Mouse (Mus musculus) CD4-positive, CD25-positive, alpha-beta regulatory T cell, adult 4 months (primary cell): ENCODE data around the gene Rmdn3. TPM values are rescaled to one million over a fixed set of nuclear protein-coding genes. Genes with fewer than 3 reads are reported as not detected.

ENCODE experiments used
- ATAC-seq: one replicate; pipeline ENCODE4 v1.8.0; 2017
- polyA plus RNA-seq, 2 experiments: library from polyadenylated mRNA; unstranded; fragments of 100-300 nt; shearing (Covaris generic); gene quantifications; one replicate each; pipeline ENCODE4 v1.2.1; 2017

Rmdn3 gene
- polyA plus RNA-seq, 2 experiments from 2014 or later = 15.9 to 20.8 TPM

DNA sequence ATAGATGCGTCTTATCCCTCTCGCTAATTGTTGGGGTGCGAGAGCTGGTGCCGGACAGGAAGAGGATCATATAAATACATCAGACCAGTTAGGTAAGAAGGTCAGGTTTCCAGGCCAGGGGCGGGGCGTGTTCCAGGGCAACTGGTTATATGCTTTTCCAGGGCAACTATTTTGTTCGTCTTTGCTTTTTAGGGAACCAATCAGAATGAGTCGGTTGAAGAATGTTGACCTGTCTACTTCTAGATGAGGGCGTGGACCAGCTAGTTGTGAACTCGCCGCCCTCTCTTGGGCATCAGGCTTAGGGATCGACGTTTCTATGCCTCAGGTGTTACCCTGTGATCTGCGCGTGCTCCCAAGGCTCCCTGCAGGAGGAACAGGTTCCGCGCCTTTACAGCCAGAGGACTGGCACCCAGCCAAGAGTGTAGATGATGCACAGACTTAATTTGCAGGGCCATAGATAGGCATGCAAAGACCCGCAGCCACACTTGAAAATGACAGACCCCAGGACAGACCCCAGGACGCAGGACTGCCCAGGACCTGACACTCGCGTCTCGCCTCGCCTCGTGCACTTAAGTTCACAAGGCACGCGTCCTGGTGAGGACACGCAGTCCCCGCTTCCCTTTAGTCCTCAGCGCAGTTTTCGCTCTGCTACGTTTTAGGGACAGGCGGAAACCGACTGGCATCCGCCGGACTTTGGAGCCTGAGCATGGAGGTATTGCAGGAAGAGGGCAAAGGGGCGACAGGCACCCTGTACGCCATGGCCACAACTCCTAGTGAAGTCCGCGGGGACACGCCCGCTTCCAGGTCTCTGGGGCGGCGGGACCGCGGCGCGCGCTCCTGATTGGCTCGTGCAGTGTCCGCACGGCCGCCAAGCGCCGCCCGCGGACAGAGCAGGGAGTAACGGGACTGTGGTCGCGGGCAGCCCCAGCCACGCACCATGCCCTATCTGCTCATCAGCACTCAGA lies 10.3 kb upstream of the Rmdn3 start, which contains the start of gene Gchfr:
Gene Gchfr, plus strand, starts transcription at position 873 of the 965 bp plus-strand sequence.
- peak; percentile 63 for ATAC-seq

GRCm38 (mm10) chr2:119165401-119165800 lies 8.6 kb upstream of the Rmdn3 start:
- ATAC-seq = no peak

- ATAC-seq = no peak
These were observed 7.2 kb upstream of the Rmdn3 start for GRCm38 (mm10) chr2:119163999-119164398.

DNA sequence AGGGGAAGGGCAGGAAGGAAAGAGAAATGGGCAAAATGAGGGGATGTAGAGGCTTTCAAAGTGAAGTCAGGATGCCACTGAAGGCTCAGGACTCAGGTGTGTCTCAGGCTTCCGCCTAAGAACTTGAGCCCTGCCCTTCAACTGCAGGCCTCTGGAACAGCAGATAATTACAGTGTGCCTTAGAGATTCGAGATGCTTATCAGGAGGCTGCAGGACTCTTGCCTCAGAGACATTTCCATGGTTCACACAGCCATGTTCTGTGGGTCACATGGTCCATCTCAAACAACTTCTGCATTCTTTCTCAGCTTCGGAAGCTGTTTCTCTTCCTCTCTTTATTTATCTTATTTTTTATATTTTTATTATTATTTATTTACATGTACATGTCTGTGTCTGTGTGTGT lies 6.3 kb upstream of the Rmdn3 start:
- ATAC-seq = no peak

DNA sequence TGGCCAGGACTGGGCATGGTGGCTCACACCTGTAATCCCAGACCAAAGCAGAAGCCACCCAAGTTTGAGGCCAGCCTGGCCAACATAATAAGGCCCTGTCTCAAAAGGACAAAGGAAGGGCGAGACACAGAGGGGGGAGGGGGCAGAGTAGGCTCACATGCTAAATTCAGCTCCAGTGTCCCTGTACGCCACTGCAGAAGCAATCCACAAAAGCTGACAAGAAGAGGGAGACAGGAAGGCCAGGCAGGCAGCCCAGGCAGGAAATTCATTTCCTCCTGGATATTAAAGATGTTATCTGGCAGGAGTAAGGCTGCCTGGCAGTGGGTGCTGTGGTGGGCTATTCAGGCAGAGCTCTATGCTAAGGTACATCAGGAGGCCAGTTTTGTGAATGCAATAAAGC lies 4.4 kb upstream of the Rmdn3 start:
- no peak for ATAC-seq

DNA sequence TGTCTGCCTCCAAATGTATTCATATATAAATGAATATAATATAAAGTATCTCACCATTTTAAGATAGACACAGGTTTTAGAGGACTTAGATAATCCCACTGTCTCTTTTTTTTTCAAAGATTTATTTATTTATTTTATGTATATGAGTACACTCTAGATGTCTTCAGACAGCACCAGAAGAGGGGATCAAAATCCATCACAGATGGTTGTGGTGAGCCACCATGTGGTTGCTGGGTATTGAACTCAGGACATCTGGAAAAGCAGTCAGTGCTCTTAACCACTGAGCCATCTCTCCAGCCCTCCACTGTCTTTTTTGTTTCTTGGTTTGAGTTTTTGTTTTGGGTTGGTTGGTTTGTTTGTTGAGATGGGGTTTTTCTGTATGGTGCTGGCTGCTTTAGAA lies 1.0 kb upstream of the Rmdn3 start:
- no peak for ATAC-seq

DNA sequence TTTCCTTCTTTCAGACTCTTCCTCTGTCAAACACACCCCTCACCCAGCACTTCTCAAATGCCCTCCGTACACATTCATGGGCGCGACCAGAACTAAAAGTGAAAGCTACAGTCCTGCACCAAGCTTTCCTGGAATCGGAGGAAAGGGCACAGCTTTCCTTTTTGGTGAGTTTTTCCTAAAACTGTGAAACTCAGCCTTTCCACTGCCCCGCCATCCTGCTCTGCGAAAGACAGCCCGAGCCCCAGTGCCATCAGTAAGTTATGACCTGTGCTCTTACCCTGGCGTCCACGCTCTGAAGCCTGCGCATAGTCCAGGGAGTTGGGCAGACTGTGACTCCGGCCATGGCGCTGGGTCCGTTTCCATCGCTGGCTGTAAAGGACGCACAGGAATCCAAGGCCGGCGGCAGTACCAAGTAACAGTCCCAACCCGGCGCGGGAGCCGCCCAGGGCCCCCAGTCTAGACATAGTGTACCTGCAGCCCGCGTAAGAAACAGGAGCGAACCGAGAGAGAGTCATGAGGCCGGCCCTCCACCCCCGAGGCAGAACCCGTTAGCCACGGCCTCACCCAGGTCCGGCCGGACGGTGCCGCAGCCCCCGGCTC lies 653 bp downstream of the Rmdn3 start:
- ATAC-seq = peak; percentile 35

GRCm38 (mm10) chr2:119155388-119155787 lies 1.4 kb downstream of the Rmdn3 start:
- no peak for ATAC-seq

DNA sequence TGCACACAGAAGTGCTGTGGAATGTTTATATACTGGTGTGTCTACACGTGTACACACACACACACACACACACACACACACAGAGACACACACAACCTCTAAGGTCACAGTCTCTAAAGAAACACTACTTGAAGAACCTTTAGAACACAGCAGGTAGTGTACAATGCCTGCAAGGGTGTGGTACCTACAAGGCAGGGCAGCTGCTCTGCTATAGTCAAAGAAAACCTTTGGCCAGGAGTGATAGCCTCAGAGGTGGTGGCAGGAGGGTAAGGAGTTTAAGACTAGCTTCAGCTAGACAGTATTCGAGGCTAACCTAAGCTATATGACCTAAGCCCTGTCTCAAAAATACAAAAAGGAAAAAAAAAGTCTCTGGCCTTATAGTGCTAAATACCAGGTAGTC lies 2.2 kb downstream of the Rmdn3 start:
- no peak for ATAC-seq

DNA sequence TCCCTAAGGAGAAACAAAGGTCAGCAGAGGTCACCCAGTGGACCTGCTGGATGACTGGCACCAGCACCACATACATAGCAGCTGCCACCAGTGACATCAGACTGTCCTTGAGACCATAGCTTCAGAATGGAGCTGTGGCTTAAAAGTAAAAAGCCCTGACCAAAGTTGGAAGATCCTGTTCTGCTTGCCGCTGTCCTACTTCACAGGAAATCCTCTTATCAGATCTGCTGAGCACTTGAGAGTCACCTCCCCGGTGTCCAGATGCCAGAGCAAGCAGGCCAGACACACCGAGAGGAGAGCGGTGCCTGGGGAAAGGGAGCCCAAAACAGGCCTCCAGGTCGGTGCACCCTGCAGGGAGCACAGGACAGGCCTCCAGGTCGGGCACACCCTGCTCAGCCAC lies 4.6 kb downstream of the Rmdn3 start:
- no peak for ATAC-seq

DNA sequence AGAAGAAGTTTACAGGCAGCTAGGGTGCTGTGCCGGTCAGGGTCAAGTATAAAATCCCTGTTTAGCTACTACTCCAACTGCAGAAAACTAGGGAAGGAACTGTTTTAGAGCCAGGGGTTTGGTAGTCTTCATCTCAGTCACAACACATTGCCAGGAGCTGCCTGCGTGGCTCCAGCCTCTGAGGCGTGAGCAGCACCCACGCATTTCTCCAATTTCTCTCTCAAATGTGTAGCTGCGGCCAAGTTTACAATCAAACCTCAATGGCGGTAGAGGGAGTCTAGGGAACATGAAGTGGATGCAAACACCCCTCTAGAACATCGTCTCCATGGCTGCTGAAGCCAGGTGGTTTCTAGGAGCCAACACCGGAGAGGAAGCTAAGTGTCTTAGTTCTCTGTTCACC lies 9.1 kb downstream of the Rmdn3 start:
- ATAC-seq = no peak

DNA sequence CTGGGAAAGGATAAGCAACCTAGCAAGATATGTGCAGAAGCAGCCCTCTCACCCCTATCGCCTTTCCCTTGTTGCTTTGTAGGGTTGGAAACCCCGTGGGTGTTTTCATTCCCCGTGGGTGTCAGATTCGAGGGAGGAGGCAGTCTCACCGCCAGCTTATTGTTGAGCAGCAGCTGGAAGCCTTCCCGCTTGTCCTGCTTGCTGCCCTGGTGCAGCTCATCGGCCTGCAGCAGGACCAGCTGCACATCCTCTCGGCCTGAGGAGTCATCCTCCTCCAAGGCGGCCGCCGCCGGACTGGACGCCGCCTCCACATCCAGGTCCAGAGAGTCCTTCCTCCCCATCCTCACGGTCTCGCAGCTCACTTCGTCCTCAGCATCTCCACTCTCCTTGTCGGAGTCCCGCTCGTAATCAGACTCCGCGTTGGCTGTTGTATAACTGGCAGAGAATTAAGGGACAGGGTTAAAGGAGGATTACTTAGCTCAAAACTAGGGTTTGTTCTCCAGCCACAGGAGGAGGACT lies 9.6 kb downstream of the Rmdn3 start:
- no peak for ATAC-seq

DNA sequence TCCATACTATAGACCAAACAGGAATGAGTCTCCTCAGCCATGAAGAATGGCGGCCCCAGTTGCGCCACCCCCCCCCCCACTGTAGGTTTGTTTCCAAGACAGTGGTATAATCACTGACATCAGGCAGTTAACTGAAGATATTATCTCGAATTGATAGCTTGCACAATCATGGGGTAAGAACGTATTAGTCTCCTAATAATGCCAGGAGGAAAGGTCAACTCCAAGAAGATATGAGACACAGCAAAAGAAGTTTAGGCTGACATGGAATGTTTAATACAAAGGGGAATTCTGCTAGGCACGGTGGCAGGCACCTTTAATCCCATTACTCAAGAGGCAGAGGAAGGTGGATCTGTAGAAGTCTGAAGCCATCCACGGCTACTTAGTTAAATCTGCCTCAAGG lies 10.4 kb downstream of the Rmdn3 start:
- ATAC-seq = no peak

- no peak for ATAC-seq
These were observed 11.6 kb downstream of the Rmdn3 start for GRCm38 (mm10) chr2:119145199-119145598.

GRCm38 (mm10) chr2:119136346-119136898 lies 20.4 kb downstream of the Rmdn3 start:
- ATAC-seq = no peak

- peak; percentile 32 for ATAC-seq
These were observed 43.5 kb downstream of the Rmdn3 start for GRCm38 (mm10) chr2:119113121-119113925.

DNA sequence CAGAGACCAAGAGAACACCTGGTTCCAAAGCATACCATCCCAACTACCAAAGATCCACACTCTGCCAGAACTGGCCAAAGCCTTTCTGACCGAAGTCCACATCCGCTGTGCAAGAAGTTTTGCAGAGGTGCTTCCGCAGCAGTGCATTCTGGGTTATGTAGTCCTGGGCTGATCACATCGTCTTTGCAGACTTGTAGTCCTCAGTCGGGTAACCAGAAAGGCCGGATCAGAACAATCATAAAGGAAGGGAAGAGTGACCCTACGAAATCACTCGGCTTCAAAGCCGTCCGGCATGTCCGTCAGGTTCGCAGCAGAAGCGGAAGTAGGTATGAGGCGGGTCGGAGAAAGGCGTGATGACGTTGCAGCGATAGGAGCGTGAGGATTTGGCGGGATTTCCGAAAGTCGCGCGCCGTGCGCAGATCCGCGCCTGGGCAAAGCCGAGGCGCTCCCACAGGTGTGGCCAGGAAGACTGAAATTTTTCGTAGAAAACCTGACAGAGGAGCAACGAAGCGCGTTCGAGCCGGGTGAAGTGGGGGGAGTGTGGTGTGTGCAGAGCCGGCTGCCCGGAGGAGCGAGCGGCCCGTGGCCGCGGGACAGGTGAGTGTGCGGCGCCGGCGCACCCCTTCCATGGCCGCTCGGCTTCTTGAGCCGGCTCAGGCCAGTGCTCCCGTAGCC lies 44.3 kb downstream of the Rmdn3 start, which contains the start of gene Rad51:
Gene Rad51, plus strand, starts transcription at position 356 of the 675 bp plus-strand sequence.
- peak; percentile 96 for ATAC-seq

DNA sequence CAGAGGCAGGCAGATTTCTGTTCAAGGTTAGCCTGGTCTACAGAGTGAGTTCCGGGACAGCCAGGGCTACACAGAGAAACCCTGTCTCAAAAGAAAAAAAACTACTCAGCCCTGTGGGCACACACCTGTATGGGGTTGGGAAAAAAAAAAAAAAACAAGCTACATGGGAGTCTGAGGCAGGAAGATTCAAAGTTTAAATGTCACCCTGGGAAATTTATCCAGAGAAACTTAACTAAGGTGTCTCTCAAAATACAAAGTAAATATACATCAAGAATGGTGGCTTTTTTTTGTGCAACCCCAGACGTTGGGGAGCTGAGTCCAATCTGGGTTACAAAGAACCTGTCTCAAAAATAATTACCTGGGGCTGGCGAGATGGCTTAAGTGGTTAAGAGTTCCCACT lies 45.8 kb downstream of the Rmdn3 start:
- no peak for ATAC-seq

DNA sequence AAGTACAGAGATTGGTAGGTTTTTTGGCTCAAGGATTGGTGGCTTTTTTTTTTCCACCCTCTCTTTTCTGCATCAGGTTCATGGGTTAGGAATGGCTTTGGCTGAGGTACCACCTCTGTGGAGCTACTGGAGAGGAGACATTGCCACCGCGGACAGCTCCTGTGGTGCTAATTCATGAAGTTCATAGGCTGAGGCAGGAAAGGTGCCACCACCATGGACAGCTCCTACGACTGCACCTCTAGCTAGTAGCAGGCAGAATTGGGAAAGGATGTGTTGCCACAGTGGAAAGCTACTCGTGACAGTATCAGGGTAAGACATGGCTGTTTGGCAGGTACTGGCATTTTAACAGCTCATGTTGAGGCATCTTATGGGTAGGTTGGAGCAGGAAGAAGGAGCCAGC lies 48.3 kb downstream of the Rmdn3 start:
- ATAC-seq = no peak

DNA sequence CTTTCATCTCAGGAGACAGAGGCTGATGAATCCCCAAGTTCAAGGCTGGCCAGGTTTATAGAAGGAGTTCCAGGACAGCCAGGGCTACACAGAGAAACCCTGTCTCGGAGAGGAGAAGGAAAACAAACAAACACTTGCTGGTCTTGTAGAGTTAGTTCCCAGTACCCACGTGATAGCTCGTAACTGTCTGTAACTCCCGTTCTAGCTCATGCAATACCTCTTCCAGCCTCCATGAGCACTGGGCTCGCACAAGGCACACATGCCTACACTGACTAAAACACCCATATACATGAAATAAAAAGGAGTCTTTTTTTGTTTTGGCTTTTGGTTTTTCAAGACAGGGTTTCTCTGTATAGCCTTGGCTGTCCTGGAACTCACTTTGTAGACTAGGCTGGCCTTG lies 50.3 kb downstream of the Rmdn3 start:
- ATAC-seq = no peak

- no peak for ATAC-seq
These were observed 55.3 kb downstream of the Rmdn3 start for GRCm38 (mm10) chr2:119101552-119101951.
